Mouse (Mus musculus) thymus, adult 2 months (tissue): ENCODE measurements around the gene Paqr8.

ENCODE experiments used
- CTCF ChIP-seq: fragments of 200-500 bp; IDR thresholded peaks from 2 replicates; pipeline ENCODE4 v1.5.1; 2012; ENCODE audit warnings: mild to moderate bottlenecking, control low read depth, low read length, moderate library complexity, borderline replicate concordance; ENCODE audit not compliant: control insufficient read depth, poor library complexity, insufficient read depth; ENCODE audit errors: extremely low read depth
- POLR2A ChIP-seq: fragments of 200-500 bp; IDR thresholded peaks from 2 replicates; pipeline ENCODE4 v1.6.1; 2012; ENCODE audit warnings: mild to moderate bottlenecking, low read length, control low read depth, moderate library complexity; ENCODE audit not compliant: control insufficient read depth, poor library complexity, insufficient read depth; ENCODE audit errors: extremely low read depth

- no peak for TF ChIP-seq POLR2A
- TF ChIP-seq CTCF = no peak
These were observed 93.7 kb downstream of the Paqr8 start for GRCm38 (mm10) chr1:20984103-20984502.
